Mouse (Mus musculus) midbrain, postnatal 0 days (tissue): Measurements from ENCODE around the gene Npff. TPM values are rescaled to one million over a fixed set of nuclear protein-coding genes. Genes with fewer than 3 reads are reported as not detected.

Experiments used
- ATAC-seq: fragments of 200-750 bp; cut with Nextera tagmentation; 2 replicates; pipeline ENCODE4 v1.8.0; 2017; ENCODE audit warnings: moderate number of reproducible peaks, mild to moderate bottlenecking, moderate TSS enrichment, moderate library complexity; ENCODE audit not compliant: low FRiP score
- DNase-seq: peaks from one replicate; pipeline ENCODE4 v3.0.0-alpha.2; 2015; ENCODE audit warnings: low spot score
- H3K27ac ChIP-seq: fragments of 300-500 bp; sonication (generic); 2 replicates; pipeline ENCODE4 v1.5.1; 2014; ENCODE audit warnings: low read depth, mild to moderate bottlenecking, low read length, mixed read lengths
- H3K27me3 ChIP-seq: fragments of 300-500 bp; sonication (generic); 2 replicates; pipeline ENCODE4 v1.6.1; 2014; ENCODE audit warnings: low read length, control low read depth, mixed read lengths; ENCODE audit not compliant: insufficient read depth
- H3K36me3 ChIP-seq: fragments of 300-500 bp; sonication (generic); 2 replicates; pipeline ENCODE4 v1.6.1; 2014; ENCODE audit warnings: low read length, control low read depth, mixed read lengths; ENCODE audit not compliant: insufficient read depth
- H3K4me1 ChIP-seq: fragments of 300-500 bp; sonication (generic); 2 replicates; pipeline ENCODE4 v1.6.1; 2014; ENCODE audit warnings: mild to moderate bottlenecking, control low read depth, antibody characterized with exemption, low read length, mixed read lengths; ENCODE audit not compliant: insufficient read depth
- H3K4me2 ChIP-seq: fragments of 300-500 bp; sonication (generic); 2 replicates; pipeline ENCODE4 v1.6.1; 2014; ENCODE audit warnings: low read depth, mild to moderate bottlenecking, low read length, mixed read lengths; ENCODE audit not compliant: poor library complexity, severe bottlenecking
- H3K4me3 ChIP-seq: fragments of 300-500 bp; sonication (generic); 2 replicates; pipeline ENCODE4 v1.5.1; 2014; ENCODE audit warnings: low read depth, mild to moderate bottlenecking, low read length, moderate library complexity
- H3K9ac ChIP-seq: fragments of 300-500 bp; sonication (generic); replicated peaks from 2 replicates; pipeline ENCODE4 v1.6.1; 2014; ENCODE audit warnings: mild to moderate bottlenecking, low read length, moderate library complexity, mixed read lengths; ENCODE audit not compliant: poor library complexity, severe bottlenecking
- H3K9me3 ChIP-seq: fragments of 300-500 bp; sonication (generic); 2 replicates; pipeline ENCODE4 v1.6.1; 2016; ENCODE audit warnings: low read length, control low read depth
- CTCF ChIP-seq: IDR thresholded peaks from 2 replicates; pipeline ENCODE4 v1.5.1; 2016; ENCODE audit warnings: antibody characterized with exemption, mild to moderate bottlenecking
- WGBS: fragments of 180-500 bp; shearing (Covaris S2); extraction: QIAGEN DNeasy Blood & Tissue Kit; methylation state at CpG from one replicate; pipeline ENCODE4 v1.1.7; 2014; 5-methylcytosine and 5-hydroxymethylcytosine counted together
- polyA plus RNA-seq: library from polyadenylated mRNA; unstranded; fragments of >200 nt; fragmentation: Nextera tagmentation; extraction: Ambion mirVana; gene quantifications from 2 replicates; pipeline ENCODE4 v1.2.1, GENCODE M21; 2015
- total RNA-seq: library from RNA; depleted of rRNA; stranded (reverse); fragments of >200 nt; gene quantifications from 2 replicates; pipeline ENCODE4 v1.2.3, GENCODE M21; 2014

Gene Npff
- total and polyA plus RNA-seq, 2 experiments from 2014 or later, result 1.3 to 2.6 TPM

- Histone ChIP-seq H3K4me3 (no peak overlapping the region), H3K36me3 (peaks cover 49% of the 10 kb centered on the region), H3K9ac (no peak overlapping the region), H3K27me3 (no peaks in the 10 kb centered on the region), H3K27ac (no peak overlapping the region), H3K4me1 (no peaks in the 10 kb centered on the region), H3K9me3 (no peaks in the 10 kb centered on the region), H3K4me2 (no peak overlapping the region)
- TF ChIP-seq CTCF, result peak; percentile 48
- ATAC-seq (no peak), DNase-seq (no peak)
- 73% methylated on average over 3 of the region's 3 CpGs for WGBS
These were observed 3.2 kb upstream of the Npff start for GRCm38 (mm10) chr15:102527936-102528335.

- Histone ChIP-seq H3K9me3 (no peaks in the 10 kb centered on the region), H3K36me3 (peaks cover 53% of the 10 kb centered on the region), H3K27ac (no peak overlapping the region), H3K4me1 (no peaks in the 10 kb centered on the region), H3K4me3 (no peak overlapping the region), H3K9ac (no peak overlapping the region), H3K4me2 (no peak overlapping the region), H3K27me3 (no peaks in the 10 kb centered on the region)
- no peak for TF ChIP-seq CTCF
- ATAC-seq (no peak), DNase-seq (no peak)
- 80% methylated on average over 6 of the region's 6 CpGs for WGBS
These were observed 1.6 kb upstream of the Npff start for GRCm38 (mm10) chr15:102526111-102527002.

GRCm38 (mm10) chr15:102521480-102521879 lies 3.3 kb downstream of the Npff start:
- Histone ChIP-seq H3K9ac (no peak overlapping the region), H3K9me3 (no peaks in the 10 kb centered on the region), H3K4me2 (no peak overlapping the region), H3K36me3 (peaks cover 21% of the 10 kb centered on the region), H3K27ac (no peak overlapping the region), H3K27me3 (no peaks in the 10 kb centered on the region), H3K4me1 (peaks cover 6% of the 10 kb centered on the region), H3K4me3 (no peak overlapping the region)
- WGBS, result 82% methylated on average over 4 of the region's 4 CpGs
- ATAC-seq (no peak), DNase-seq (no peak)
- no peak for TF ChIP-seq CTCF

- Histone ChIP-seq H3K4me2 (no peak overlapping the region), H3K9me3 (no peaks in the 10 kb centered on the region), H3K27me3 (no peaks in the 10 kb centered on the region), H3K36me3 (peaks cover 21% of the 10 kb centered on the region), H3K9ac (no peak overlapping the region), H3K4me1 (peaks cover 10% of the 10 kb centered on the region), H3K27ac (no peak overlapping the region), H3K4me3 (no peak overlapping the region)
- 91% methylated on average over 4 of the region's 4 CpGs for WGBS
- TF ChIP-seq CTCF, result no peak
- ATAC-seq (no peak), DNase-seq (no peak)
These were observed 4.3 kb downstream of the Npff start for GRCm38 (mm10) chr15:102520416-102520815.

- TF ChIP-seq CTCF, result no peak
- ATAC-seq (no peak), DNase-seq (no peak)
- Histone ChIP-seq H3K4me2 (peak overlapping the region; percentile 80), H3K4me3 (peak overlapping the region; percentile 66), H3K36me3 (peaks cover 20% of the 10 kb centered on the region), H3K9ac (peak overlapping the region; percentile 87), H3K27ac (peak overlapping the region; percentile 99), H3K9me3 (no peaks in the 10 kb centered on the region), H3K27me3 (no peaks in the 10 kb centered on the region), H3K4me1 (peaks cover 17% of the 10 kb centered on the region)
- 72% methylated on average over 15 of the region's 17 CpGs for WGBS
These were observed 5.3 kb downstream of the Npff start for GRCm38 (mm10) chr15:102519211-102520141.
